Mouse (Mus musculus): ENCODE measurements around the gene Palb2. TPM values are rescaled to one million over a fixed set of nuclear protein-coding genes. Genes with fewer than 3 reads are reported as not detected.

The Palb2 gene
- polyA plus RNA-seq, 2 experiments: 9.4 to 10.7 TPM

DNA sequence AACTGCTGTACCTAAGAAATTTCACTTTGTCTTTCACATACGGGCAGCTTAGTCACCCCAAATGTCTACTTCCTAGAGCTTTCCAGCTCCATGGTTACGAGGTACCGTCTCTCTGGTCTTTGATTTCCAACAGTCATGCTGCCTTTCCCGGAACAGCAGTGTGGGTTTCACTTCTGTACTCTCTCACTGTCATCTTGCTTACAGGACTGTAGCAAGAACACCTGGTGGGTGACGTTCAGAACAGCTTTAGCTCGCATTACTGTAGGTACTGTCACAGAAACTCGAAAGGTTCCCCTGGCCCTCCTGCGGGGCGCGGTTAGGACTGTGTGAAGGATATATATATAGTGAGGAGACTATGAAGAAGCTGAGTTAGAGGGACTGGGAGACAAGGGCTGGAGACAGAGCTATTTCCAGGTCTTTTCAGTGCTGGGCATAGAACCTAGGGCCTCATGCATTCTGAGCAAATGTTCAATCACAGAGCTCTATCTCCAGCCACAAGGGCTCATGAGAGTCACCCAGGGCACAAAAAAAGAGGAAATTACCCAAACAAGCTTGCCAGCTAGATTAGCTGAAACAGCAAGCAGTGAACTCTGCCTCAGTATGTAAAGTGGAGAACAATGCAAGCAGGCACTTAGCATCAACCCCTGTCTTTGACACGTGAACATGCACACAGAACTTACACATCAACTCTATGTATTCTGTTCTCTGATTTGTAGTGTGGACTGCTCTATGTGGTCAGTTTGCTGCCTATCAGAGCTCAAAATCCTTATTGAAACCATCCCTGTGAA is 45.4 kb downstream of the Palb2 start:
- WGBS (ENCODE audit: insufficient replicate concordance): 84% methylated on average over 11 of the region's 11 CpGs
- H3K4me2 ChIP-seq (ENCODE audit: low read depth): no peak overlapping the region
- H3K4me1 ChIP-seq (replicated peaks; ENCODE audit: control insufficient read depth in 2 of 2, insufficient read depth in 2 of 2, low read length in 1 of 2): no peaks in the 10 kb centered on the region
- no peak for DNase-seq (ENCODE audit: low read depth in 3 of 3, low spot score in 3 of 3)
- H3K27me3 ChIP-seq (ENCODE audit: control insufficient read depth, insufficient read depth, low read length): no peaks in the 10 kb centered on the region
- no peak overlapping the region for H3K4me3 ChIP-seq (ENCODE audit: insufficient read depth in 1 of 2, low read depth in 2 of 2, low read length in 2 of 2)
- peak; percentile 7; the same call in 1 of the 2 replicates for ATAC-seq (ENCODE audit: insufficient read depth)
- H3K36me3 ChIP-seq (replicated peaks; ENCODE audit: control insufficient read depth, insufficient read depth, low read depth): peaks cover 50% of the 10 kb centered on the region
- no peaks in the 10 kb centered on the region for H3K9me3 ChIP-seq (ENCODE audit: control insufficient read depth, low read length)
- TF ChIP-seq EP300 (IDR thresholded peaks at IDR 0.05; ENCODE audit: low read depth) (no peak), CTCF (IDR thresholded peaks at IDR 0.05; ENCODE audit: low read depth) (no peak)
- H3K27ac ChIP-seq: no peak overlapping the region
- no peak overlapping the region for H3K9ac ChIP-seq (replicated peaks)

- no peaks in the 10 kb centered on the region for H3K4me1 ChIP-seq (replicated peaks; ENCODE audit: control insufficient read depth in 2 of 2, insufficient read depth in 2 of 2, low read length in 1 of 2)
- WGBS (ENCODE audit: insufficient replicate concordance): 65% methylated on average over 1 of the region's 1 CpGs
- H3K27ac ChIP-seq: no peak overlapping the region
- H3K4me3 ChIP-seq (ENCODE audit: insufficient read depth in 1 of 2, low read depth in 2 of 2, low read length in 2 of 2): no peak overlapping the region
- TF ChIP-seq CTCF (IDR thresholded peaks at IDR 0.05; ENCODE audit: low read depth) (no peak), EP300 (IDR thresholded peaks at IDR 0.05; ENCODE audit: low read depth) (no peak)
- ATAC-seq (ENCODE audit: insufficient read depth) (no peak), DNase-seq (ENCODE audit: low read depth in 3 of 3, low spot score in 3 of 3) (no peak)
- peaks cover 13% of the 10 kb centered on the region for H3K36me3 ChIP-seq (replicated peaks; ENCODE audit: control insufficient read depth, insufficient read depth, low read depth)
- no peak overlapping the region for H3K9ac ChIP-seq (replicated peaks)
- no peaks in the 10 kb centered on the region for H3K9me3 ChIP-seq (ENCODE audit: control insufficient read depth, low read length)
- H3K4me2 ChIP-seq (ENCODE audit: low read depth): no peak overlapping the region
- no peaks in the 10 kb centered on the region for H3K27me3 ChIP-seq (ENCODE audit: control insufficient read depth, insufficient read depth, low read length)
These were observed 51.7 kb downstream of the Palb2 start for GRCm38 (mm10) chr7:122081071-122081470.

- ATAC-seq (ENCODE audit: insufficient read depth): no peak
- WGBS (ENCODE audit: insufficient replicate concordance): 77% methylated on average over 8 of the region's 8 CpGs
These were observed 52.8 kb downstream of the Palb2 start for GRCm38 (mm10) chr7:122079798-122080554.

DNA sequence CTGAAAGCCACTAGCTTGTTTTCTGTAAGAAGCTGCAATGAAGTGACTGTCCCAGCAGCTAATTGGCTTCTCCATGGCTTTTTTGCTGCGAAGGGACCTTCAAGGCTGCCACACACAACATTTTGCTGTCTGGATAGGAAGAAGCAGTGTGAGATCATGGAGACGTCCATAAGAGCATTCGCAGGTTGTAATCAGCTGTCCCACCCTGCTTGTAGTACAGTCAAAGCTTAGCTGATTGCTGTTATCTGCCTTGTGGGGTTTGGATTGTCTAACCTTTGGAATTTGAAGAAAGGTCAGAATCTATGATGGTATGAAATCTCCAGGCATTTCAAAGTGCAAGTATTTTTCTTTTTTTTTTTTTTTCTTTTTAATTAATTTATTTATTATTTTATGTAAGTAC is 58.4 kb downstream of the Palb2 start:
- 39% methylated on average over 3 of the region's 3 CpGs for WGBS (ENCODE audit: insufficient replicate concordance)
- Histone ChIP-seq H3K27ac (no peak overlapping the region), H3K4me2 (ENCODE audit: low read depth) (no peak overlapping the region), H3K36me3 (replicated peaks; ENCODE audit: control insufficient read depth, insufficient read depth, low read depth) (peaks cover 46% of the 10 kb centered on the region), H3K27me3 (ENCODE audit: control insufficient read depth, insufficient read depth, low read length) (no peaks in the 10 kb centered on the region), H3K4me1 (replicated peaks; ENCODE audit: control insufficient read depth in 2 of 2, insufficient read depth in 2 of 2, low read length in 1 of 2) (peaks cover 0 to 5% of the 10 kb centered on the region in 2 experiments; a peak in 3 of 4 replicates), H3K9ac (replicated peaks) (no peak overlapping the region), H3K4me3 (ENCODE audit: insufficient read depth in 1 of 2, low read depth in 2 of 2, low read length in 2 of 2) (no peak overlapping the region), H3K9me3 (ENCODE audit: control insufficient read depth, low read length) (no peaks in the 10 kb centered on the region)
- DNase-seq (ENCODE audit: low read depth in 3 of 3, low spot score in 3 of 3) (no peak), ATAC-seq (ENCODE audit: insufficient read depth) (peak; percentile 62; the same call in 1 of the 2 replicates)
- TF ChIP-seq CTCF (IDR thresholded peaks at IDR 0.05; ENCODE audit: low read depth) (no peak), EP300 (IDR thresholded peaks at IDR 0.05; ENCODE audit: low read depth) (peak; percentile 33; the same call in 1 of the 2 replicates)

More at GRCm38 (mm10) chr7:122079798-122080554, 52.8 kb downstream of the Palb2 start:
- H3K27me3 ChIP-seq (ENCODE audit: control insufficient read depth, insufficient read depth, low read length): no peaks in the 10 kb centered on the region
- no peaks in the 10 kb centered on the region for H3K4me1 ChIP-seq (replicated peaks; ENCODE audit: control insufficient read depth in 2 of 2, insufficient read depth in 2 of 2, low read length in 1 of 2)
- no peak overlapping the region for H3K27ac ChIP-seq
- H3K4me2 ChIP-seq (ENCODE audit: low read depth): no peak overlapping the region
- H3K9me3 ChIP-seq (ENCODE audit: control insufficient read depth, low read length): no peaks in the 10 kb centered on the region
- no peak overlapping the region for H3K4me3 ChIP-seq (ENCODE audit: insufficient read depth in 1 of 2, low read depth in 2 of 2, low read length in 2 of 2)
- TF ChIP-seq EP300 (IDR thresholded peaks at IDR 0.05; ENCODE audit: low read depth): no peak
- no peak for TF ChIP-seq CTCF (IDR thresholded peaks at IDR 0.05; ENCODE audit: low read depth)
- DNase-seq (ENCODE audit: low read depth in 3 of 3, low spot score in 3 of 3): no peak
- H3K36me3 ChIP-seq (replicated peaks; ENCODE audit: control insufficient read depth, insufficient read depth, low read depth): peaks cover 23% of the 10 kb centered on the region
- H3K9ac ChIP-seq (replicated peaks): no peak overlapping the region; the same call in 1 of the 2 replicates
